Mouse (Mus musculus): ENCODE results near the gene Cfap54. TPM values are rescaled to one million over a fixed set of nuclear protein-coding genes. Genes with fewer than 3 reads are reported as not detected.

Cfap54 gene
- polyA plus RNA-seq, 1 experiment, result 0.01 TPM

DNA sequence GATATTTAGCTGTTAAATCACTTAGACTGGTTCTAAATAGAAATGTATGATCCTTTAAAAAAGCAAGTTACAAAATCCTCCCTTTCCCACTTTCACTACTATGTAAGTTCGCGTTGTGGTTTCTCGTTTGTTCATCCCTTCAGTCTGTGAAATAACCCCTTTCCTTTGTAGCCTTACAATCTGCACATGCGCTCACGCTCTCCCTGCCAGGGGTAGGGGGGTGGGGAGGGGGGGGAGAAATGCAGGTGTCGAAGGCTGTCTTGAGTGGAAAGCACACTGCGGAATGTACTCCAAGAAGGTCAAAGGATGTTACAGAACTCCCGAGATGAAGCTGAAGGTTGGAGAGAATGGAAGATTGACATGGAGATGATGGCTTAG, 2.5 kb upstream of the Cfap54 start:
- Histone ChIP-seq H3ac (ENCODE audit: control insufficient read depth, insufficient read length, low read depth) (no peak overlapping the region), H3K27me3 (ENCODE audit: control insufficient read depth, insufficient read depth, insufficient read length) (no peaks in the 10 kb centered on the region)
- TF ChIP-seq FOSL1 (IDR thresholded peaks at IDR 0.05; ENCODE audit: insufficient read depth, low read length, poor library complexity, severe bottlenecking) (no peak), MAX (IDR thresholded peaks at IDR 0.05) (no peak), MYOG (IDR thresholded peaks at IDR 0.05; ENCODE audit: control insufficient read depth, extremely low read depth, insufficient read length) (no peak), CTCF (IDR thresholded peaks at IDR 0.05; ENCODE audit: control insufficient read depth, insufficient read depth, insufficient read length) (no peak), CEBPB (IDR thresholded peaks at IDR 0.05; ENCODE audit: low read depth) (no peak), MYOD1 (IDR thresholded peaks at IDR 0.05; ENCODE audit: control insufficient read depth, insufficient read length, low read depth) (no peak), USF1 (IDR thresholded peaks at IDR 0.05; ENCODE audit: low read depth) (no peak)

GRCm38 (mm10) chr10:93083198-93083962, 2.0 kb upstream of the Cfap54 start:
- Histone ChIP-seq H3K79me3 (ENCODE audit: low read depth) (no peaks in the 10 kb centered on the region), H3K4me3 (ENCODE audit: insufficient read depth, poor library complexity, severe bottlenecking) (no peak overlapping the region), H3K27me3 (ENCODE audit: control insufficient read depth, insufficient read depth, insufficient read length) (no peaks in the 10 kb centered on the region), H3ac (ENCODE audit: control insufficient read depth, insufficient read length, low read depth) (no peak overlapping the region), H3K36me3 (ENCODE audit: control insufficient read depth, insufficient read depth) (no peaks in the 10 kb centered on the region), H3K79me2 (ENCODE audit: control insufficient read depth, insufficient read depth) (no peaks in the 10 kb centered on the region)
- TF ChIP-seq USF1 (IDR thresholded peaks at IDR 0.05; ENCODE audit: low read depth), result no peak
- TF ChIP-seq MYOG (IDR thresholded peaks at IDR 0.05; ENCODE audit: control insufficient read depth, extremely low read depth, insufficient read length), result no peak
- TF ChIP-seq FOSL1 (IDR thresholded peaks at IDR 0.05; ENCODE audit: insufficient read depth, low read length, poor library complexity, severe bottlenecking), result no peak
- TF ChIP-seq CTCF (IDR thresholded peaks at IDR 0.05; ENCODE audit: control insufficient read depth, insufficient read depth, insufficient read length), result no peak
- no peak for TF ChIP-seq MAX (IDR thresholded peaks at IDR 0.05)
- TF ChIP-seq CEBPB (IDR thresholded peaks at IDR 0.05; ENCODE audit: low read depth), result no peak
- TF ChIP-seq MYOD1 (IDR thresholded peaks at IDR 0.05; ENCODE audit: control insufficient read depth, insufficient read length, low read depth), result no peak

More for the DNA sequence above, 2.5 kb upstream of the Cfap54 start:
- Histone ChIP-seq H3K79me2 (ENCODE audit: control insufficient read depth, insufficient read depth) (no peaks in the 10 kb centered on the region), H3K36me3 (ENCODE audit: control insufficient read depth, insufficient read depth) (no peaks in the 10 kb centered on the region), H3K4me3 (ENCODE audit: insufficient read depth, poor library complexity, severe bottlenecking) (no peak overlapping the region), H3K79me3 (ENCODE audit: low read depth) (no peaks in the 10 kb centered on the region)

- TF ChIP-seq CTCF (IDR thresholded peaks at IDR 0.05; ENCODE audit: control insufficient read depth, insufficient read depth, insufficient read length) (no peak), FOSL1 (IDR thresholded peaks at IDR 0.05; ENCODE audit: insufficient read depth, low read length, poor library complexity, severe bottlenecking) (no peak), MYOD1 (IDR thresholded peaks at IDR 0.05; ENCODE audit: control insufficient read depth, insufficient read length, low read depth) (no peak), USF1 (IDR thresholded peaks at IDR 0.05; ENCODE audit: low read depth) (no peak), CEBPB (IDR thresholded peaks at IDR 0.05; ENCODE audit: low read depth) (no peak), MYOG (IDR thresholded peaks at IDR 0.05; ENCODE audit: control insufficient read depth, extremely low read depth, insufficient read length) (no peak), MAX (IDR thresholded peaks at IDR 0.05) (no peak)
- H3K79me3 ChIP-seq (ENCODE audit: low read depth), result no peaks in the 10 kb centered on the region
Measured at GRCm38 (mm10) chr10:93079486-93079885, 1.9 kb downstream of the Cfap54 start.

GRCm38 (mm10) chr10:93077935-93078479, 3.4 kb downstream of the Cfap54 start:
- no peaks in the 10 kb centered on the region for H3K27me3 ChIP-seq (ENCODE audit: control insufficient read depth, insufficient read depth, insufficient read length)
- no peaks in the 10 kb centered on the region for H3K79me2 ChIP-seq (ENCODE audit: control insufficient read depth, insufficient read depth)
- H3K36me3 ChIP-seq (ENCODE audit: control insufficient read depth, insufficient read depth), result no peaks in the 10 kb centered on the region
- no peak overlapping the region for H3ac ChIP-seq (ENCODE audit: control insufficient read depth, insufficient read length, low read depth)
- H3K79me3 ChIP-seq (ENCODE audit: low read depth), result no peaks in the 10 kb centered on the region
- H3K4me3 ChIP-seq (ENCODE audit: insufficient read depth, poor library complexity, severe bottlenecking), result no peak overlapping the region
- TF ChIP-seq CEBPB (IDR thresholded peaks at IDR 0.05; ENCODE audit: low read depth) (no peak), MYOD1 (IDR thresholded peaks at IDR 0.05; ENCODE audit: control insufficient read depth, insufficient read length, low read depth) (no peak), FOSL1 (IDR thresholded peaks at IDR 0.05; ENCODE audit: insufficient read depth, low read length, poor library complexity, severe bottlenecking) (no peak), MAX (IDR thresholded peaks at IDR 0.05) (no peak), CTCF (IDR thresholded peaks at IDR 0.05; ENCODE audit: control insufficient read depth, insufficient read depth, insufficient read length) (no peak), MYOG (IDR thresholded peaks at IDR 0.05; ENCODE audit: control insufficient read depth, extremely low read depth, insufficient read length) (no peak), USF1 (IDR thresholded peaks at IDR 0.05; ENCODE audit: low read depth) (no peak)

More at GRCm38 (mm10) chr10:93079486-93079885, 1.9 kb downstream of the Cfap54 start:
- H3K79me2 ChIP-seq (ENCODE audit: control insufficient read depth, insufficient read depth), result no peaks in the 10 kb centered on the region
- no peaks in the 10 kb centered on the region for H3K36me3 ChIP-seq (ENCODE audit: control insufficient read depth, insufficient read depth)
- H3K4me3 ChIP-seq (ENCODE audit: insufficient read depth, poor library complexity, severe bottlenecking), result no peak overlapping the region
- H3K27me3 ChIP-seq (ENCODE audit: control insufficient read depth, insufficient read depth, insufficient read length), result no peaks in the 10 kb centered on the region
- no peak overlapping the region for H3ac ChIP-seq (ENCODE audit: control insufficient read depth, insufficient read length, low read depth)

GRCm38 (mm10) chr10:93076376-93076775, 5.0 kb downstream of the Cfap54 start:
- Histone ChIP-seq H3K27me3 (ENCODE audit: control insufficient read depth, insufficient read depth, insufficient read length) (no peaks in the 10 kb centered on the region), H3K4me3 (ENCODE audit: insufficient read depth, poor library complexity, severe bottlenecking) (no peak overlapping the region), H3K36me3 (ENCODE audit: control insufficient read depth, insufficient read depth) (no peaks in the 10 kb centered on the region), H3K79me2 (ENCODE audit: control insufficient read depth, insufficient read depth) (no peaks in the 10 kb centered on the region), H3K79me3 (ENCODE audit: low read depth) (no peaks in the 10 kb centered on the region), H3ac (ENCODE audit: control insufficient read depth, insufficient read length, low read depth) (no peak overlapping the region)
- TF ChIP-seq CTCF (IDR thresholded peaks at IDR 0.05; ENCODE audit: control insufficient read depth, insufficient read depth, insufficient read length) (no peak), MAX (IDR thresholded peaks at IDR 0.05) (no peak), USF1 (IDR thresholded peaks at IDR 0.05; ENCODE audit: low read depth) (no peak), CEBPB (IDR thresholded peaks at IDR 0.05; ENCODE audit: low read depth) (no peak), MYOG (IDR thresholded peaks at IDR 0.05; ENCODE audit: control insufficient read depth, extremely low read depth, insufficient read length) (no peak), FOSL1 (IDR thresholded peaks at IDR 0.05; ENCODE audit: insufficient read depth, low read length, poor library complexity, severe bottlenecking) (no peak), MYOD1 (IDR thresholded peaks at IDR 0.05; ENCODE audit: control insufficient read depth, insufficient read length, low read depth) (no peak)

Measured in C2C12 (cell line).